ENCODE assay signal across 8 mouse cellular contexts in the genomic region with DNA sequence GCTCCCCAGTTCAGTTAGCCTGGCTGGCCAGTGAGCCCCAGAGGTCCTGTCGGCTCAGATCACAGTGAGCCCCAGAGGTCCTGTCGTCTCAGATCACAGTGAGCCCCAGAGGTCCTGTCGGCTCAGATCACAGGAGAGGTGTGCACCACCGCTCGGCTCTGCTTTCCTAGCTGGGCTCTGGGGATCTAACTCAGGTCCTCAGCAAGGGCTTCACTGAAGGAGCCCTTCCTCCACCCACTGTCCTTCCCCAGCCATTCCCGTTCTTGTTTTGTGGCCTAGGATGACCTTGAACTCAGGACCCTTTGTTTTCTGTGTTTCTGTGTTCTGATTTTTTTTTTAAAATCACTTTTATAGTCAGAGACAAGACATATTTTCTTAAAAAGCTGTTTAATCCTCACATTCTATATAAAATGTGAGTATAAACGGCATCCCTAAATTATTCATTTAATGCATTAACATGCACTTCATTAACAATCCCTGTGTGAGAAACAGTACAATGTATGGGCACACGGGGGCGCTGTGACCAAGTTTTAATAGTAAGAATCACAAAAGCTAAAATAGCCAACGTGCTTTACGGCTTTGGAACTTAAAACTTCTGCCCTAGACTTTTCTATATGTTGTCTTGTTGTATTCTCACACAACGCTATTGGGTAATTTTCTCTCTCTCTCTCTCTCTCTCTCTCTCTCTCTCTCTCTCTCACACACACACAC. TPM values are rescaled to one million over a fixed set of nuclear protein-coding genes. Genes with fewer than 3 reads are reported as not detected.
A peak's percentile ranks its signal among the peaks of the same experiment; 100 is the strongest.
DNase-seq lines count a peak whose midpoint lies in the region; ATAC-seq and TF ChIP-seq lines count a peak whose summit lies in the region.

No protein-coding gene starts in this region.

- TF ChIP-seq CTCF in forebrain, postnatal 0 days (IDR thresholded peaks at IDR 0.05; ENCODE audit: low read depth): peak; percentile 80
- TF ChIP-seq CTCF in lung, embryonic 14.5 days (IDR thresholded peaks at IDR 0.05; ENCODE audit: low read depth): peak; percentile 73

- H3K4me1 ChIP-seq in forebrain, postnatal 0 days (ENCODE audit: insufficient read depth): no peaks in the 10 kb centered on the region
- no peaks in the 10 kb centered on the region for H3K4me1 ChIP-seq in forebrain, embryonic 15.5 days
- H3K4me1 ChIP-seq in lung, embryonic 14.5 days (ENCODE audit: insufficient read depth): no peaks in the 10 kb centered on the region

- no peak overlapping the region for H3K4me3 ChIP-seq in forebrain, postnatal 0 days (ENCODE audit: low read depth, low read length)
- no peak overlapping the region for H3K4me3 ChIP-seq in forebrain, embryonic 15.5 days
- H3K4me3 ChIP-seq in lung, embryonic 14.5 days (ENCODE audit: low read depth, low read length): no peak overlapping the region

- no peaks in the 10 kb centered on the region for H3K27me3 ChIP-seq in forebrain, postnatal 0 days (ENCODE audit: insufficient read depth, low read length)
- no peaks in the 10 kb centered on the region for H3K27me3 ChIP-seq in forebrain, embryonic 15.5 days
- H3K27me3 ChIP-seq in lung, embryonic 14.5 days (ENCODE audit: insufficient read depth, low read length): no peaks in the 10 kb centered on the region

- 44% methylated on average over 12 of the region's 12 CpGs for WGBS in forebrain, postnatal 0 days
- WGBS in forebrain, embryonic 15.5 days: 47% methylated on average over 12 of the region's 12 CpGs
- 38% methylated on average over 12 of the region's 12 CpGs for WGBS in lung, embryonic 14.5 days

- peak; percentile 40; the same call in 1 of the 2 replicates for ATAC-seq in forebrain, postnatal 0 days
- no peak for ATAC-seq in forebrain, embryonic 15.5 days (replicated peaks)
- no peak for ATAC-seq in lung, embryonic 14.5 days (ENCODE audit: insufficient read depth)

- H3K4me2 ChIP-seq in forebrain, postnatal 0 days (ENCODE audit: low read depth): no peak overlapping the region
- no peak overlapping the region for H3K4me2 ChIP-seq in forebrain, embryonic 15.5 days (replicated peaks)
- no peak overlapping the region for H3K4me2 ChIP-seq in lung, embryonic 14.5 days

- no peaks in the 10 kb centered on the region for H3K36me3 ChIP-seq in forebrain, postnatal 0 days (ENCODE audit: insufficient read depth)
- no peaks in the 10 kb centered on the region for H3K36me3 ChIP-seq in forebrain, embryonic 15.5 days
- H3K36me3 ChIP-seq in lung, embryonic 14.5 days (ENCODE audit: insufficient read depth): no peaks in the 10 kb centered on the region

- no peaks in the 10 kb centered on the region for H3K9me3 ChIP-seq in forebrain, postnatal 0 days (ENCODE audit: low read length)
- no peaks in the 10 kb centered on the region for H3K9me3 ChIP-seq in forebrain, embryonic 15.5 days
- H3K9me3 ChIP-seq in lung, embryonic 14.5 days (ENCODE audit: low read depth, low read length): no peaks in the 10 kb centered on the region

- H3K27ac ChIP-seq in forebrain, postnatal 0 days (ENCODE audit: low read depth, low read length): no peak overlapping the region
- no peak overlapping the region for H3K27ac ChIP-seq in forebrain, embryonic 15.5 days (replicated peaks)
- no peak overlapping the region for H3K27ac ChIP-seq in lung, embryonic 14.5 days (ENCODE audit: low read depth)

- no peak overlapping the region for H3K9ac ChIP-seq in forebrain, postnatal 0 days
- no peak overlapping the region for H3K9ac ChIP-seq in forebrain, embryonic 15.5 days (replicated peaks)
- no peak overlapping the region for H3K9ac ChIP-seq in lung, embryonic 14.5 days

- peak; percentile 85 for DNase-seq in forebrain, postnatal 0 days
- peak; percentile 54 for DNase-seq in CD4-positive helper T cell, adult 2 months (ENCODE audit: low read depth, low spot score)
- DNase-seq in brain, embryonic 18.5 days (ENCODE audit: low read depth, low spot score): peak; percentile 12
- peak; percentile 55 for DNase-seq in forelimb bud, embryonic 11.5 days (ENCODE audit: low read depth, low spot score)
- DNase-seq in kidney, postnatal 25 days: peak; percentile 49 to 79
- peak; percentile 88 for DNase-seq in lung, embryonic 14.5 days
- DNase-seq in skeletal muscle tissue, adult 2 months (ENCODE audit: low read depth, low spot score): peak; percentile 14

RNA-seq across cellular contexts. Expression of a gene that starts 16.1 kb away (rescaled TPM):
- not detected in 2 replicates for total RNA-seq in forebrain, postnatal 0 days (2014; rRNA removed)
- polyA plus RNA-seq in forebrain, postnatal 0 days (2015; fragmentation: Nextera tagmentation; extraction: Ambion mirVana): not detected in 2 replicates
- polyA plus RNA-seq in forebrain, embryonic 15.5 days (2015; fragmentation: Nextera tagmentation; extraction: Ambion mirVana): not detected in 2 replicates
- 1.7 and 1.8 TPM in 2 replicates for polyA plus RNA-seq in lung, embryonic 14.5 days (2014; fragmentation: Nextera tagmentation; extraction: Ambion mirVana)

Comparison
In these comparisons a context has a peak if more than half of its experiments do, and no peak if none do; other contexts are left out.
1. DNase-seq: peak in every context shown above with its lines; median percentile 88 in lung, embryonic 14.5 days; 85 in forebrain, postnatal 0 days; 64 in kidney, postnatal 25 days; 55 in forelimb bud, embryonic 11.5 days; 54 in CD4-positive helper T cell, adult 2 months; 14 in skeletal muscle tissue, adult 2 months; 12 in brain, embryonic 18.5 days.